Mouse (Mus musculus) Muller cell, postnatal 12 days (primary cell): ENCODE results near the gene Psmd14.

ENCODE experiments used
- DNase-seq: peaks from one replicate; pipeline ENCODE4 v3.0.0-alpha.2; 2015; ENCODE audit errors: inconsistent ontology term

Gene Psmd14

DNA sequence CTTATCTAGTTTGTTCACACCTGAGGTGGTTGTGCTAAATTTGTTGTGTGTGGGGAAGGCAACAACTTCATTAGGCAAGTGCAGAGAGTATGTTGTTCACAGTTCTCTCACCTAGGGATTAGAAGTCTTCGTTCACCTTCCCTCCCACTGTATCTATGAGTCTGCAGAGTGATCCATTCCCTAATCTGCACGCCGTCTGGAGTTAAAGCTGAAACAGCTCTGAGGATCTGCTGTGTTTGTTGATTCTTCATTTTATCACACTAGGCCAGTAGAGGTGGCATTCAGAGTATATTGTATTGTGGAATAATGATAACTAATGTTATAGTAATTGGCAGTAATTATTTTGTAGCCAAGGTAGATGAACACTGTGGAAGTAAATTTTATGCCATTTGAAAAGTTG, 48.5 kb downstream of the Psmd14 start:
- DNase-seq = no peak

DNA sequence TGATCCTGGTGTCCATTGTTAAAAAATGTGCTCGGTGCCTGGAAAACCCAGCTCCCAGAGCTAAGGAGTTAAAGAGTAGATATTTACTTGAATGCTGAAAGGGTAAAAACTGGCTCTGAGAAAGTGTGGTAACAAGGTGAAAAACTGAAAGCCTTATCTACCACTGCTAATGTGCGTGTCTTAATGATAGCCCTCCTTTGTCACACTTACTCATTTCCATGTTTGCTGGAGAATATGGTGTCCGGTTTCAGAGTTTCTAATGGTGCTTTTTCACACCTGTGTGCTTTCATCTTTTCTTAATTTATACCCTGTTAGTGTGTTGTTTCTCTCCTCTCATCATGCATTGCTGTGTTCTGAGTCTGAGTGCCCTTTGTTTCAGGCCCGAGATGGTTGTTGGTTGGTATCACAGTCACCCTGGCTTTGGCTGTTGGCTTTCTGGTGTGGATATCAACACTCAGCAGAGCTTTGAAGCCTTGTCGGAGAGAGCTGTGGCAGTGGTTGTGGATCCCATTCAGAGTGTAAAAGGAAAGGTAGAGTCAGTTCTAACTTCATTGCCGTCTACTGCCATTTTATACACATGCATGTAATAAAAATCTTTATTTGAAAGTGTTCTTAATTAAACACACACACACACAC, 53.1 kb downstream of the Psmd14 start:
- DNase-seq = no peak

DNA sequence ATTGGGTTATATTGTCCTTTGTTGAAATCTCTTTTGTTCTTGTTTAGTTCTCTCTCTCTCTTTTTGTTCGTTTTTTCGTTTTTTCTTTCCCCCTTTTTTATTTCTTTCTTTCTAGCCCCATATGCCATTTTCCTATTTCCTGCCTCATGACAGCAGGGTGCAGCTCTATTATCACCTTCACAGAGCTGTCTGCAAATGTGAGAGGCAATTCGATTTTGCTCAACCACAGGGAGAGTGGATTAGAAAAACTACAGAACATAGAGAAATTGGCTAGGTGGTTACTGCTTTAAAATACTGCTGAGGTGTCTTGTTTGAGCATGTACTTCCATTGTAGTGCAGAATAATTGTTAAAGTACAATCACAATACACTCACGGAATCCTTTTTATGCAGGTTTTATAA, 54.0 kb downstream of the Psmd14 start:
- DNase-seq = no peak

DNA sequence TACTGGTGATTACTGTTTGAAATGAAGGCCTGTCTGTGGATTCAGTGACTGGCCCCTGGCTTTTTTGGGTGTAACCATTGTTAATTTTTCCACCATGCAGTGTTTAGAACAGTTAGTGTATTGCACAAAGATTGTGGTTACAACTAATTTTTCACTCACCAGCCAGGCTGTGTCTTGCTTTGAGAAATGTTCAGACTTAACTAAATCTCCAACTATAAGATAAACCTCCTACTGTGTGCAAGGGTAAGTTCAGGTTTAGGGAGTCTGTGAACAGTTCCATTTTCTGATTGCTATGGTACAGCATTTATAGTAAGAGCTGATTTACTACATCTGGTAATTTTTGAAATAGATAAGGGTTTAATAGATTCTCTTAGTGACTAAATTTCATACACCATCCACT, 69.3 kb downstream of the Psmd14 start:
- DNase-seq = no peak

DNA sequence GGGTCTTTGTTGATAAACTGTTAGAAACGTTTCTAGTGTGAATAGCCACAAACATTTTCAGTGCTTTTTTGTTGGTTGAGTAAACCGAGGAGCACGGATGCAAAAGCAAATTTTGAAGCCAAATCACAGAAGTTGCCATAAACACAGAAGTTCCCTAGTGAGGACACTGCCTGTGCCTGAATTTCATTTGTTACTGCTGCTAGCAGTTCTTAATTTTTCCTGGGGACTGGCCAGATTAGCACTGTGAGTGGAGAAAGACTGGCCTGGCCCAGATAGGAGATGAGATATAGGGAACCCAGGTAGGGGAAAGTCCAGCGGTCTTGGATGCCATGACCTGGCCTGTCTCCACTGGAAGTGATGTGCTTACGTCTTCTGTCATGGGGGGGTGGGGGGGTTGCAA, 83.5 kb downstream of the Psmd14 start:
- no peak for DNase-seq

DNA sequence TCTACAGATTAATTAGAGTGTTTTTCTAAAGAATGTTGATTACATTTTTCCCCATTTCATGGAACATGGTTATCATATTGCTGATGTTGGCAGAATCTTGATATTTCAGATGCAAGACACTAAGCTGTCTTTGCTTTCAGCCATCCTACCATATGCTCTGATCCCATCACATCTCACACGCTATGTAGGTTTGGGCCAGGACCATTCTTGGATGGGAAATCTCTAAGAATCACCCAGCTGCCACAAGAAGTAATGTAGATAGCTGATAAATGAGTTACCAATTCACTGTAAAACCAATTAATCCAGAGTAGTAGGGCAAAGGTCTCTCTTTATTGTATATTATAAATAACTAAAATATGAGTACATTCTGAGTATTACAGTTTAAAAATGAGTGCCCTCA, 86.6 kb downstream of the Psmd14 start:
- no peak for DNase-seq

DNA sequence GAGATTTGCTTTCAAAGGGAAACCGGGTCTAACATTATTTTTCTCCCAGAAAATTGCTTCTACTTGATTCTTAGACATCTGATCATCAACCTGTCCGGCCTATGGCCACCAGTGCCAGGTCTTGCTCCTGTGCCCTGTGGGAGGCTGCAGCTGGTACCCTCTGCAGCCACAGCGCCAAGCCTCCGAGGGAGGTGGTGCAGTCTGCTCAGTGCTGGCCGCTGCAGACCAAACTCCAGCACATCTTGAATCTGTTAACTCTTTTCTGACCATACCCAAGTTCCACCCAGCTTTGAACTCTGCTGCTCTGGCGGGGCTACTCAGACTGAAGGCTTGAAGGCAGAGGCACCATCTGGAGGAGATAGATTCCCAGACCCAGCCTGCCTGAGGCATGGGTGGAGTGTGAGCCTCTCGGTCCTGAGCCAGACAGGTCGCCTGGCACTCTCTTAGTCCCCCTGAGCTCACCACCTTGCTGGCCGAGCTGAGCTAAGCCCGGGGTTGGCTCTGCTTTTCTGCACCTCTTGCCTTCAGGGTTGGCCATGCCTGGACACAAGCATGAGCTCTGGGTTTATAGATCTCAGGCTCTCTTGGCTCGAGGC, 91.3 kb downstream of the Psmd14 start, which contains the start of gene Tbr1:
Gene Tbr1, plus strand, starts transcription at position 275 of the 596 bp plus-strand sequence.
- no peak for DNase-seq

DNA sequence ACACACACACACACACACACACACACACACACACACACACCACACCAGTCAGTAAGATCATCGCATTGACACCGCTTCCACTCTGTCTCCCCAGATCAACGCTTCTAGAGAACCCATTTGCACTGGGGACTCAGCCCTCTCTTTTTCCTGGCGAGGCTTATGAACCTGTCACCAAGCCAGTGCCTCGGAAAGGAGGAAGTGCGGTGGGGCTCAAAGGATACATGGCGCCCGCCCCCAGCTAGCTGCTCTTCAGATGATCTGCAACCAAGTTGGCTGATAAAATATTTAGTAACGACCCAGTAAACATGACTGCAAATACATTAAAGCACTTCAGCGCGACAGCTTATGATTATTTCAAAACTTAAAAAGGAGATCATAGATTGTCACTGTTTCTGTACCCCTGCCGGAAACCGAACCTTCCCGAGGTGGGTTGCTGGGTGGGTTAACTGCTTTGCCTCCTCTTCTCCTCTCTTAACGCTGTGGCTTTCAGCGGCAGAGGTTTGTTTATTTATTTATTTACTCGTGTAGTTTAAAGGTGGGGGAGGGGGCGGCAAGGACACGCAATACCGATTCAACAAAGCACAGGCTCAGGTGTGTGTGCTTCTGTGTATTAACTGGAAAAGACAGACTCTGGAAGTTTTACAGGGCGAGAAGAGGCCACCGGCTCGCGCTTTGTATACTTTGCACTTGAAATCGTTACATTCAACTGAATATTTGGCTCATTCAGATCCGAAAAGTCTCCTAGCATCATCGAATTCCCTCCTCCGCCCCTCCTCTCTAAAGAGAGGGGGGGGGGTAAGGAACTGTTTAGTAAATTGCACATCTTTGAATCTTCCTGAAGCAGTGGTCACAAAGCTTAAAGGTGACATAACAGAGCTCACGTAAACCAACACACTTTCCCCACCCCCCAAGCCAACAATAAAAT, 92.2 kb downstream of the Psmd14 start:
- DNase-seq = no peak

DNA sequence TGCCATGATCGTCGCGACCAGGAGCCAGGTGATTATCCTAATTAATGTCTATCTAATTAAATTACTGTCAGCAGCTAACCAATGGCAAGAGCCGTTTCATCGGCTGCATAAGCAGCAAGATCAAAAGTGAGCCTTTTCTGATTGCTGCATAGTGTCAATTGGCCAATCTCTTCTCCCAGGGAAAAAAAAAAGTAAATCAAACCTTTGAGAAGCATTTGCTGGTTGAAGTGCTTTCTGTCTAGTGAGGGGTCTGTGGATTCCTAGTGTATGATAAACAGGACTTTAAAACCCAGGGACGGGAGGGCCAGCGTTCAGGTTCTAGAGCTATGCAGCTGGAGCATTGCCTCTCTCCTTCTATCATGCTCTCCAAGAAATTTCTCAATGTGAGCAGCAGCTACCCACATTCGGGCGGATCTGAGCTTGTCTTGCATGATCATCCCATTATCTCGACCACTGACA, 92.9 kb downstream of the Psmd14 start:
- DNase-seq = no peak

DNA sequence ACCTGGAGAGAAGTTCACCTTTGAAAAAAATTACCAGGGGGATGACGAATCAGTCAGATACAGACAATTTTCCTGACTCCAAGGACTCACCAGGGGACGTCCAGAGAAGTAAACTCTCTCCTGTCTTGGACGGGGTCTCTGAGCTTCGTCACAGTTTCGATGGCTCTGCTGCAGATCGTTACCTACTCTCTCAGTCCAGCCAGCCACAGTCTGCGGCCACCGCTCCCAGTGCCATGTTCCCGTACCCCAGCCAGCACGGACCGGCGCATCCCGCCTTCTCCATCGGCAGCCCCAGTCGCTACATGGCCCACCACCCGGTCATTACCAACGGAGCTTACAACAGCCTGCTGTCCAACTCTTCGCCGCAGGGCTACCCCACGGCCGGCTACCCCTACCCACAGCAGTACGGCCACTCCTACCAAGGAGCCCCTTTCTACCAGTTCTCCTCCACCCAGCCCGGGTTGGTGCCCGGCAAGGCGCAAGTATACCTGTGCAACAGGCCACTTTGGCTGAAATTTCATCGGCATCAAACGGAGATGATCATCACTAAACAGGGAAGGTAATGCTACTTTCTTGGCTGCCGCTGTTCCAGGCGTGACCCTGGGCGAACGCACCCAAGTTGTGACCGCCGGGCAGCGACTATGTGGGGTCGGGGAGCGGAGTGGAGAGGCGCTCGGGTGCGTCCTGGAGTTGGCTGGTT, 93.5 kb downstream of the Psmd14 start:
- no peak for DNase-seq

DNA sequence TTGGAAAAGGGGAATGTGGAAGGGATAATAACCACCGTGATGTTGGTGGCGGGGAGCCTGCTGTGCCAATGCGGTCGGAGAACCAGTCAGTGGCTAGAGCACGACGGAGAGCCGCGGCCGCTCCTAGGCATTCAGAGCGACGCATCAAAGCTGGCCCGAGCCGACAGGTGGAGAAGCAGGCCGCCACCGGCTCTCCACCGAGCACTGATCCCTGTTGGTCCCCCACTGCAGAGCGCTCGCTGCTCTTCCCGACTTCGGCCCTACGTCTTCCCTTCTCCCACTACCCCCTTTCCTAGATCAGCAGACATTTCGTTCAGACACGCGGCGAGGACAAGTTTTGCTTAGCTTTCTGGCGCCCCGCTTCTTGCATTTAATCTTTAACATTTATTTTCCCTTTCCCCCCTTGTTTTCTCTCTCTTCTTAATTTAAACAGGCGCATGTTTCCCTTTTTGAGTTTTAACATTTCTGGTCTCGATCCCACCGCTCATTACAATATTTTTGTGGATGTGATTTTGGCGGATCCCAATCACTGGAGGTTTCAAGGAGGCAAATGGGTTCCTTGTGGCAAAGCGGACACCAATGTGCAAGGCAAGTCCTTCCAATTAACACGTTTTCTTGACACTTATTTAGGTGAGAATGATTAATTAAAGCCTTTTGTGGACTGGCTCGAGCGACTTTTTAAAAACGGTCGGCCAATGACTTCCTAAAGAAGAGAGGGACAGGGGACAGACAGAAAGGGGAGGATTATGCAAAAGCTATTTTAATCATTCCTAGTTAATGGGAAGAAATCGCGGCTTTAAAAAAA, 94.2 kb downstream of the Psmd14 start:
- DNase-seq = no peak

DNA sequence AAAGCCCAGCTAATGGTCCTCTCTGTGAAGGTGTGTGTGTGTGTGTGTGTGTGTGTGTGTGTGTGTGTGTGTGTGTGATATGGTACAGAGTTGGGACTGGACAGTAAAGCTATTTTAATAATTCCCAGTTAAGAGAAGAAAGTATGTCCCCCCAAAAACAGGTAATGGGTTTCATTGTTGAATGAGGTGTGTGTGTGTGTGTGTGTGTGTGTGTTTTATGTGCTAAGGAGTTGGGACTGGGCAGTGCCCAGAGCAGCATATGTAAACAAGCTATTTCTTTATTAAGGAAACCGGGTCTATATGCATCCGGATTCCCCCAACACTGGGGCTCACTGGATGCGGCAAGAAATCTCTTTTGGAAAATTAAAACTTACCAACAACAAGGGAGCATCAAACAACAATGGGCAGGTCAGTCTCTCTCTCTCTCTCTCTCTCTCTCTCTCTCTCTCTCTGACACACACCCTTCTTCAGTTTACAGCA, 94.9 kb downstream of the Psmd14 start:
- DNase-seq = no peak

DNA sequence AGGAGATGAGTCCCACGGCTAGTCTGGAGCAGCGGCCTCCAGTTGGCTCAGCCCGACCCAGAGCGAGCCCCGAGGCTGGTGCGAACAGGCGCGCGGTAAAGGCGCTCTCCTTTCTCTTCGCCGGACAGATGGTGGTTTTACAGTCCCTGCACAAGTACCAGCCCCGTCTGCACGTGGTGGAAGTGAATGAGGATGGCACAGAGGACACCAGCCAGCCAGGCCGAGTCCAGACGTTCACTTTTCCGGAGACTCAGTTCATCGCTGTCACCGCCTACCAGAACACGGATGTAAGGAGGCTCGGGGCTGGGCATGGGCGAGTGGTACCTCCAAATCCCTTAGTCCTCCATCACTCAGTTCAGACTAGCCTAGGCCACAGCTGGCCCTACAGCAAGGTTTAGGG, 95.7 kb downstream of the Psmd14 start:
- DNase-seq = no peak

DNA sequence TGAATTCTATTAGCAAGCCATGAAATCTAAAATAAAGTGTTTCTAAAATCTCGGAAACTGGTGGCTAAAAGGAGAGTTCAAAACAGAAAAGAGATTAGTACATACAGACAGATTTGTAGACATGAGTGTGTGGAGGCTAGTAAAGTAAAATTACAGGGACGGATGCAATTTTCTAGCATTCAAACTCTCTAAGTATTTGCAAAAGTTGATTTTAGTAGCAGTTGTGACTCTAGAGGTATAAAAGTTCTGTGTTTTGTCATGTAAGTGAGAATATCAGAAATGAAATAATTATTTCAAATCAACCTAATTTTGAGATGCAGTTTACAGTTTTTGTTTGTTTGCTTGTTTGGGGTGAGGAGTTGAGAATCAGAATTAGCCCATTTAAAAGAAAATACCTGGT, 96.3 kb downstream of the Psmd14 start:
- no peak for DNase-seq

DNA sequence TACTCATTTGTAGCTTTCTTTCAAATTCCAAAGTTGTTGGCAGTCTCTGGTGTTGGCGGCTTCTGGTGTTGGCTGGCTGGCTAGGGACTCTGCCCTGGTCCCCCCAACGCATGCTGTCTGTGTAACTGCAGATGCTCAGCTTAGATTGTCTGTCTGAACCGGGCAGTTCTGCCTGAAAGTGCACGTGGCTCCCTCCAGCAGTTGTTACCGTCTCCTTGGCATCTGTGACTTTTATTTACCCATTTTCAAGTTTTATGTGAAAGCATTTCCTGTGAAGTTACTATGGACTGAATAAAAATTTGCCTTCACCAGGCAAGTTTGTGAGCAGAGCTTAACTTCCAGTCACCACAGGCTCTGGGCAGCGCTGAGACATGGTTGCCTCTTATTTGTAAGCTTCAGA, 97.3 kb downstream of the Psmd14 start:
- DNase-seq = no peak

DNA sequence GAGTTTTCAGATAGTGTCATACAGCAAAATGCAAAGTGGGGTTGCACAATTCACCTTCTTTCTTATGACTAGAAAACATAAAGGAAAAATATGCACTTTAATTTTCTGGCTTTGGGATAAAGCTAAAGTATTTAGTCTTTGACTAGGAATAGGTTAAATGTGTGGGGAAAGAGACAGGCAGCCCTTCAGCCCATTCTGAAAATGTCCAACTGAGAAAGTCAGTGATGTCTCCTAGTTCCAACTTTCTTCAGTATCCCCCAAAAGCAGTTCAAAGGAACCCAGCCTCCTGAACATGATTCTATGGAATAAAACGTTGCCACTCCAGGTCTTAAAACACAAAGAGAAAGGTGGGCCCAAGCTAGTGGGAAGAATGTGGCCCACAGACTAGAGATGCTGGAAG, 97.9 kb downstream of the Psmd14 start:
- no peak for DNase-seq

DNA sequence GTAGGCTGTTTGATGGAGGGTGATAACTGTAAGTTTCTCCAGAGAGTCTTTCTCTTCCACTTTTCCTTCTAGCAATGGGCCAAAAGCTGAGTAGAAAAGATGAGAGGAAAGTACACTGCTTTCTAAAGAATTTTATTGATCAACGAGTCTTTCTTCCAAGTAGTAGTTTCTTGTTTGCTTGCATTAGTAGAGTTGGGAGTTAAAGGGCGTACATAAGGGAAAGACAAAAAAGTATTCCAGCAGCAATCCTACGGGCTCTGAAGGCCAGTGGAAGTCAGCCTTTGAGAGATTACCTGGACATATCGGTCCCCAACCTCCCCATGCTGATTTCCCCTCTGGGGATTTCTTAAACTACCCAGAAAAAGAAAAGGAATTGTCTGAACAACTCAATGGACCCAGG, 99.3 kb downstream of the Psmd14 start:
- DNase-seq = no peak

DNA sequence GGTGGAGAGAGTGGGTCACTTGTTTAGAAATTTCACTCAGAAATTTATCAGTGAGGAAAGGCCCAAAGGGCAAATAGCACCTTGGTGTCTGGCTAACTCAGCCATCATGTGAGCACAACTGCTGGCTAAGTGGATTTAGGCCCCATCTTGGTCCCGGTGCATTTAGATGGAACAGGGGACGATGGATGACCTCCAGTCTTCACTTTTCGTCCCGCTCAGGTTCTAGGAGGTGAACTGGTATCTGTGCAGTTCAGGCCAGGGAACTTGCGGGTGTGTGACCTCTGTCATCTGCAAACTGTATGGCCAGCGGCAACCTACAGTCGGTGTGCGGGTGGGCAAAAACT, 99.6 kb downstream of the Psmd14 start:
- no peak for DNase-seq

DNA sequence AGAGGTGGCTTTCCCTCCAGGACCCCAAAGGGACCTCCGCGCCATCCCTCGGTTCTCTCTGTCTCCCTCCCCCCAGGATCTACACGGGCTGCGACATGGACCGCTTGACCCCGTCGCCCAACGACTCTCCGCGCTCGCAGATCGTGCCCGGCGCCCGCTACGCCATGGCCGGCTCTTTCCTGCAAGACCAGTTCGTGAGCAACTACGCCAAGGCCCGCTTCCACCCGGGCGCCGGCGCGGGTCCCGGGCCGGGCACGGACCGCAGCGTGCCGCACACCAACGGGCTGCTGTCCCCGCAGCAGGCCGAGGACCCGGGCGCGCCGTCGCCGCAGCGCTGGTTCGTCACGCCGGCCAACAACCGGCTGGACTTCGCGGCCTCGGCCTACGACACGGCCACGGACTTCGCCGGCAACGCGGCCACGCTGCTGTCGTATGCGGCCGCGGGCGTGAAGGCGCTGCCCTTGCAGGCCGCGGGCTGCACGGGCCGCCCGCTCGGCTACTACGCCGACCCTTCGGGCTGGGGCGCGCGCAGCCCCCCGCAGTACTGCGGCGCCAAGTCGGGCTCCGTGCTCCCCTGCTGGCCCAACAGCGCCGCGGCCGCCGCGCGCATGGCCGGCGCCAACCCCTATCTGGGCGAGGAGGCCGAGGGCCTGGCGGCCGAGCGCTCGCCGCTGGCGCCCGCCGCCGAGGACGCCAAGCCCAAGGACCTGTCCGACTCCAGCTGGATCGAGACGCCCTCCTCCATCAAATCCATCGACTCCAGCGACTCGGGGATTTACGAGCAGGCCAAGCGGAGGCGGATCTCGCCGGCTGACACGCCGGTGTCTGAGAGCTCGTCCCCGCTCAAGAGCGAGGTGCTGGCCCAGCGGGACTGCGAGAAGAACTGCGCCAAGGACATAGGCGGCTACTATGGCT, 100.3 kb downstream of the Psmd14 start:
- DNase-seq = peak; percentile 66

DNA sequence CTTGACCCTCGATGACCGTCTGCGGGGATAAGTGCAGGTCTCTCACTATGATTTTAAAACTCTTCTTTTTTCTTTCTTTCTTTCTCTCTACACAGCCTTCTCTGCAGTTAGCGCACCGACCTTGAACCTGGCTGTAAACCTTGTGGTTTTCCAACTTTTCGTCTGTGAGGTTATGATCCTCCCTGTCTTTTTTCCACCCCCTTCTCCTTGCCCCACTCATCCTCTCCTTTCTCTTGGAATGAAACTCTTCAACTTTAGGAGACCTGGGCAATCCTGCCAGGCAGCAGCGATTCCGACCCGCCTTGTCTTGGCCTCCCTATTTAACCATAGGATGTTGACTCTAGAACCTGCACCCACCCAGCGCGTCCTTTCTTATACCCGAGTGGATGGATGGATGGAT, 101.0 kb downstream of the Psmd14 start:
- no peak for DNase-seq
